Mouse (Mus musculus) neural tube, embryonic 12.5 days (tissue): Measurements from ENCODE around the gene Actn4. TPM values are rescaled to one million over a fixed set of nuclear protein-coding genes. Genes with fewer than 3 reads are reported as not detected.
"Not testable (repeated sequence)": the region's sequence is repeated elsewhere in the genome, so short reads cannot be mapped to it uniquely, and the experiment has no call there.

ENCODE experiments used
- ATAC-seq: fragments of 200-750 bp; cut with Nextera tagmentation; 2 replicates; pipeline ENCODE4 v1.8.0; 2017; ENCODE audit warnings: low read depth, mild to moderate bottlenecking, moderate TSS enrichment, moderate library complexity; ENCODE audit not compliant: low FRiP score
- H3K27ac ChIP-seq: fragments of 300-500 bp; sonication (generic); 2 replicates; pipeline ENCODE4 v1.5.1; 2016
- H3K27me3 ChIP-seq: fragments of 300-500 bp; sonication (generic); replicated peaks from 2 replicates; pipeline ENCODE4 v1.6.1; 2016; ENCODE audit warnings: mild to moderate bottlenecking
- H3K36me3 ChIP-seq: fragments of 300-500 bp; sonication (generic); 2 replicates; pipeline ENCODE4 v1.6.1; 2016; ENCODE audit warnings: mild to moderate bottlenecking
- H3K4me1 ChIP-seq: fragments of 300-500 bp; sonication (generic); 2 replicates; pipeline ENCODE4 v1.6.1; 2016
- H3K4me2 ChIP-seq: fragments of 300-500 bp; sonication (generic); replicated peaks from 2 replicates; pipeline ENCODE4 v1.6.1; 2016; ENCODE audit warnings: mild to moderate bottlenecking
- H3K4me3 ChIP-seq: fragments of 300-500 bp; sonication (generic); 2 replicates; pipeline ENCODE4 v1.5.1; 2016
- H3K9ac ChIP-seq: fragments of 300-500 bp; sonication (generic); 2 replicates; pipeline ENCODE4 v1.6.1; 2016; ENCODE audit warnings: mild to moderate bottlenecking
- H3K9me3 ChIP-seq: fragments of 300-500 bp; sonication (generic); 2 replicates; pipeline ENCODE4 v1.6.1; 2016; ENCODE audit warnings: mild to moderate bottlenecking
- WGBS: fragments of 180-500 bp; shearing (Covaris S2); methylation state at CpG from one replicate; pipeline ENCODE4 v1.1.7; 2016; 5-methylcytosine and 5-hydroxymethylcytosine counted together
- polyA plus RNA-seq: library from polyadenylated mRNA; unstranded; fragments of >200 nt; fragmentation: Nextera tagmentation; extraction: Ambion mirVana; gene quantifications from 2 replicates; pipeline ENCODE4 v1.2.1, GENCODE M21; 2016

Gene Actn4
- polyA plus RNA-seq, 1 experiment from 2014 or later = 192 TPM

GRCm38 (mm10) chr7:28983849-28984248, 21.7 kb upstream of the Actn4 start:
- H3K9ac ChIP-seq = no peak overlapping the region
- no peak overlapping the region for H3K27ac ChIP-seq
- H3K4me2 ChIP-seq = no peak overlapping the region
- no peaks in the 10 kb centered on the region for H3K27me3 ChIP-seq
- no peak overlapping the region for H3K4me3 ChIP-seq
- no peaks in the 10 kb centered on the region for H3K9me3 ChIP-seq
- peaks cover 16% of the 10 kb centered on the region for H3K4me1 ChIP-seq
- peaks cover 6% of the 10 kb centered on the region for H3K36me3 ChIP-seq
- ATAC-seq = no peak
- 75% methylated on average over 4 of the region's 4 CpGs for WGBS

GRCm38 (mm10) chr7:28983141-28983564, 21.0 kb upstream of the Actn4 start:
- H3K4me3 ChIP-seq = no peak overlapping the region
- no peaks in the 10 kb centered on the region for H3K27me3 ChIP-seq
- peaks cover 16% of the 10 kb centered on the region for H3K4me1 ChIP-seq
- no peak for ATAC-seq
- 78% methylated on average over 11 of the region's 11 CpGs for WGBS
- H3K27ac ChIP-seq = no peak overlapping the region
- peaks cover 13% of the 10 kb centered on the region for H3K36me3 ChIP-seq
- no peak overlapping the region for H3K9ac ChIP-seq
- H3K9me3 ChIP-seq = no peaks in the 10 kb centered on the region
- H3K4me2 ChIP-seq = peak overlapping the region; percentile 83

GRCm38 (mm10) chr7:28982274-28983013, 20.3 kb upstream of the Actn4 start:
- Histone ChIP-seq H3K4me1 (peaks cover 16% of the 10 kb centered on the region), H3K4me2 (peak overlapping the region; percentile 83), H3K4me3 (peak overlapping the region; percentile 36), H3K27me3 (no peaks in the 10 kb centered on the region), H3K36me3 (peaks cover 20% of the 10 kb centered on the region), H3K9ac (peak overlapping the region; percentile 56; the same call in 1 of the 2 replicates), H3K9me3 (no peaks in the 10 kb centered on the region), H3K27ac (no peak overlapping the region)
- ATAC-seq = peak; percentile 65
- WGBS = 17% methylated on average over 19 of the region's 19 CpGs

- no peaks in the 10 kb centered on the region for H3K9me3 ChIP-seq
- peak within 1 kb of the TSS; percentile 64 for H3K4me3 ChIP-seq
- peaks cover 16% of the 10 kb centered on the region for H3K4me1 ChIP-seq
- H3K4me2 ChIP-seq = peak within 1 kb of the TSS; percentile 83
- ATAC-seq = peak; percentile 94
- peaks cover 27% of the 10 kb centered on the region for H3K36me3 ChIP-seq
- H3K27me3 ChIP-seq = no peaks in the 10 kb centered on the region
- WGBS = under 1% methylated on average over 36 of the region's 36 CpGs
- H3K9ac ChIP-seq = peak within 1 kb of the TSS; percentile 61
- H3K27ac ChIP-seq = no peak within 1 kb of the TSS
These were observed 19.6 kb upstream of the Actn4 start, which contains the start of the genes Eif3k and Map4k1 for GRCm38 (mm10) chr7:28981651-28982273. TSS of gene Eif3k (minus strand) at chr7:28981864. TSS of gene Map4k1 (plus strand) at chr7:28982050.

GRCm38 (mm10) chr7:28977556-28977955, 15.4 kb upstream of the Actn4 start:
- WGBS = 91% methylated on average over 9 of the region's 9 CpGs
- Histone ChIP-seq H3K4me2 (no peak overlapping the region), H3K27ac (no peak overlapping the region), H3K27me3 (no peaks in the 10 kb centered on the region), H3K9me3 (no peaks in the 10 kb centered on the region), H3K4me3 (no peak overlapping the region), H3K36me3 (peaks cover 57% of the 10 kb centered on the region), H3K9ac (no peak overlapping the region), H3K4me1 (peaks cover 13% of the 10 kb centered on the region)
- ATAC-seq = no peak

- 86% methylated on average over 8 of the region's 8 CpGs for WGBS
- Histone ChIP-seq H3K4me2 (no peak overlapping the region), H3K4me3 (no peak overlapping the region), H3K27ac (no peak overlapping the region), H3K36me3 (peaks cover 76% of the 10 kb centered on the region), H3K4me1 (no peaks in the 10 kb centered on the region; the same call in 1 of the 2 replicates), H3K9ac (no peak overlapping the region), H3K27me3 (no peaks in the 10 kb centered on the region), H3K9me3 (no peaks in the 10 kb centered on the region)
- no peak for ATAC-seq
These were observed 10.9 kb upstream of the Actn4 start for GRCm38 (mm10) chr7:28973025-28973424.

- H3K4me1 ChIP-seq = no peaks in the 10 kb centered on the region; the same call in 1 of the 2 replicates
- H3K9ac ChIP-seq = no peak overlapping the region
- peaks cover 72% of the 10 kb centered on the region for H3K36me3 ChIP-seq
- no peak overlapping the region for H3K4me2 ChIP-seq
- WGBS = 68% methylated on average over 8 of the region's 8 CpGs
- H3K4me3 ChIP-seq = no peak overlapping the region
- H3K27me3 ChIP-seq = no peaks in the 10 kb centered on the region
- no peaks in the 10 kb centered on the region for H3K9me3 ChIP-seq
- no peak for ATAC-seq
- H3K27ac ChIP-seq = no peak overlapping the region
These were observed 10.4 kb upstream of the Actn4 start for GRCm38 (mm10) chr7:28972542-28972985.

- no peak overlapping the region for H3K4me2 ChIP-seq
- H3K9me3 ChIP-seq = no peaks in the 10 kb centered on the region
- no peak overlapping the region for H3K4me3 ChIP-seq
- H3K27me3 ChIP-seq = no peaks in the 10 kb centered on the region
- no peaks in the 10 kb centered on the region; the same call in 1 of the 2 replicates for H3K4me1 ChIP-seq
- 88% methylated on average over 6 of the region's 6 CpGs for WGBS
- no peak overlapping the region for H3K9ac ChIP-seq
- H3K27ac ChIP-seq = no peak overlapping the region
- no peak for ATAC-seq
- peaks cover 64% of the 10 kb centered on the region for H3K36me3 ChIP-seq
These were observed 9.7 kb upstream of the Actn4 start for GRCm38 (mm10) chr7:28971770-28972269.

GRCm38 (mm10) chr7:28971029-28971428, 8.9 kb upstream of the Actn4 start:
- no peak for ATAC-seq
- Histone ChIP-seq H3K4me1 (no peaks in the 10 kb centered on the region; the same call in 1 of the 2 replicates), H3K27ac (no peak overlapping the region), H3K9ac (no peak overlapping the region), H3K4me3 (no peak overlapping the region), H3K4me2 (no peak overlapping the region), H3K27me3 (no peaks in the 10 kb centered on the region), H3K9me3 (no peaks in the 10 kb centered on the region), H3K36me3 (peaks cover 56% of the 10 kb centered on the region)
- WGBS = 88% methylated on average over 7 of the region's 7 CpGs

GRCm38 (mm10) chr7:28969672-28970394, 7.7 kb upstream of the Actn4 start:
- Histone ChIP-seq H3K4me3 (no peak overlapping the region), H3K36me3 (peaks cover 52% of the 10 kb centered on the region), H3K9me3 (no peaks in the 10 kb centered on the region), H3K4me1 (no peaks in the 10 kb centered on the region; the same call in 1 of the 2 replicates), H3K9ac (no peak overlapping the region), H3K4me2 (no peak overlapping the region), H3K27ac (no peak overlapping the region), H3K27me3 (no peaks in the 10 kb centered on the region)
- no peak for ATAC-seq
- 77% methylated on average over 12 of the region's 12 CpGs for WGBS

- no peak overlapping the region for H3K4me2 ChIP-seq
- no peaks in the 10 kb centered on the region; the same call in 1 of the 2 replicates for H3K4me1 ChIP-seq
- 88% methylated on average over 1 of the region's 1 CpGs for WGBS
- H3K9ac ChIP-seq = no peak overlapping the region
- H3K36me3 ChIP-seq = peaks cover 47% of the 10 kb centered on the region
- no peak overlapping the region for H3K27ac ChIP-seq
- no peaks in the 10 kb centered on the region for H3K9me3 ChIP-seq
- no peak for ATAC-seq
- no peaks in the 10 kb centered on the region for H3K27me3 ChIP-seq
- H3K4me3 ChIP-seq = no peak overlapping the region
These were observed 7.1 kb upstream of the Actn4 start for GRCm38 (mm10) chr7:28969271-28969670.

- 95% methylated on average over 8 of the region's 8 CpGs for WGBS
- not testable (repeated sequence) for H3K4me3 ChIP-seq, H3K9me3 ChIP-seq, H3K9ac ChIP-seq, ATAC-seq, H3K4me1 ChIP-seq, H3K27ac ChIP-seq, H3K27me3 ChIP-seq, H3K4me2 ChIP-seq
- peaks cover 36% of the 10 kb centered on the region for H3K36me3 ChIP-seq
These were observed 6.0 kb upstream of the Actn4 start for GRCm38 (mm10) chr7:28968120-28968519.
